Mouse (Mus musculus): ENCODE data around the gene Tctn3.

DNA sequence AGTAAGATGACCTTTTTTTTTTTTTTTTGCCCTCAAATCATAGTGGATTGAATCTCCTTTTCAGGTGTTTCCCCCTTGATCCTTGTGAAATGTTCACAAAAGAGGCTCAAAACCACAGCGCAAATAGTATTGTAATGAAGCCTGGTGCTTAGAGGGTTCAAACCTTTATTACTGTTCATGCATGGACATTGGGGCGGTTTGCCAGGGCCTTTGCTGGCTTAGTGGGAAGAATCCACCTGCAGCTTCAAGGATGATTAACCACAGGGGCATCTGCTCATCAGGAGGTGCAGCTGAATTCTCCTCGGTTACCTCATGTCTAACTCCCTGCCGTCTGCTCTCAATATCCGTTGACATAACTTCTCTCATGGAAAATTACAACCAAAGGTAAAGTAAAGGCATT, 20.6 kb upstream of the Tctn3 start:
- no peak for TF ChIP-seq CTCF (IDR thresholded peaks at IDR 0.05; ENCODE audit: low read depth, low read length)
- no peak for TF ChIP-seq POLR2A (IDR thresholded peaks at IDR 0.05; ENCODE audit: borderline replicate concordance, low read depth, low read length)

Measured in bone marrow macrophage, adult 2 months (primary cell).